Mouse (Mus musculus): Measurements from ENCODE around the gene Cald1.

The Cald1 gene

DNA sequence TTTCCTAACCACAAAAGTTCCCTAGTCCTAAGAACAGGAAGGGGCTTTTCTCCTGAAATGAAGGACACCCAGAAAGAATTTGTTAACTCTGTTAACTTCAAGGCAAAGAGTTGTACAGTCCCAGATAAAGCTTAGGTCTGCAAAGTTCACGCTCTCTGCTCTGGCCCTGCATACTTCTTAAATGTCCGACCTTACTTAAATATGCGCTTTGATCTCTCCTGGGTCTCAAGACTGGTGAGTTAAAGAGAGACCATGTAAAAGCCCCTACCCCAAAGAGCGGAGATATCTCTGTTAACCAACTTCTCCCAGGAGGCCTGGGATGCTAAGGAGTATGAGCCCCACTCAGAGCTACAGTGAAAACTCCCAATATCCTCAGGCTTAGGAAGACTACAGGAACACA is 119.4 kb downstream of the Cald1 start:
- DNase-seq (ENCODE audit: low spot score): no peak

DNA sequence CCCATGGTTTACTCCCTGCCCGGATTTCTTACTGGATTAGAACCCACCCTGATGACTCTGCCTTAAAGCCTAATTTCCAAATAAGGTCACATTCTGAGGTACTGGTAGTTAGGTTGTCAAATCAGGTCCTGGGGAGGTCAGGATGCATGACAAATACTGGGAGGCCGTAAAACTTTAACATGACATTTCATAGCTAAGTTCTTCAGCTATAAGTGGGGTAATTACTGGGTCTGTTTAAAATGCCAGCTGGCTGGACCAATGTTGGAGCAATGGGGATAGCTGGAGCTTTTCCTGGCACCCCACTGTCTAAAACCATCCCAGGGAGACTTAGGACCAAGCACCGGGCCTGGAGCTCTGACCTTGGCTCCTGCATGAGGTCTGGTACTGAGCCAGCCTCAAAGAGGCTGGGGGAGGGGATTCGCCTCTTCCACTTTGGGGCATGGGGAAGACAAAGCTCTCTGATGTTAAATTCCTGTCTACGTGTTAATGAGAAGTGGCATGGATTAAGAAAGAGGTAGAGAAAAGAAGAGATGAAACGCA is 120.9 kb downstream of the Cald1 start:
- no peak for DNase-seq (ENCODE audit: low spot score)

DNA sequence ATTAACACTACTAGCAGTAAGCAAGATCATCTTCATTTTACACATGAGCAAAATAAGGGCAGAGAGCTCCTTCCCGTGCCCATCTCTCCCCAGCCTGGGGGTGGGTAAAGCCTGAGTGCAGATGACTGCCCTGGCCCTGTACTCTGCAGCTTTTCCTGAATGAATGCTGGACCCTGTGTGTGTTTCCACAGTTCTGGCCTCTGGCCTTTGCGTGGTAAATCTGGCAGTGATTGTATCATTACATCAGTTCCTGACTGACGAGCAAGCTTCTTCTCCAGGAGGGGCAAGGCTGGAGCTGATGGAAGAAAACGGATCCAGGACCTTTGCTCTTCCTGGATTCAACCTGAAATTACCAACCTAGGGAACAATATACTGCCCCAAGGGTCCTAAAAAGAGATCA is 122.1 kb downstream of the Cald1 start:
- DNase-seq (ENCODE audit: low spot score): no peak

DNA sequence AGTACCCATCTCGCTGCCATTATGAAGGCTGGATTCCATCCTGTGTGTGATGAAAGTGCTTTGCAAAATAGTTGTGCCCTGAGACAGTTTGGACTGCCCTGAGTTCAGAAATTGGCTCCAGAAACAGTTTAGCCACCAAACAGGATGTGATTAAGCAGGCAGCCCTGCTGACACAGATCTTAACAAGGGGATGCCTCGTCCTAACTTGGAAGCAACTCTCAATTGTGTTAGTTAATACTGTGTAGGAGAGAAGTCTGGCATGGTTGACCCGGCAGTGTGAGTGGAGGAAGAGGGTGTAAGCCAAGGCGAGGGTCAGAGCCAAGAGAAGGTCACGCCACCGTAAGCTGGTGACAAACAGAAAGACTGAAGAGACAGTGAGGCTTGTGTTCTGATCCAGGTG is 123.4 kb downstream of the Cald1 start:
- no peak for DNase-seq (ENCODE audit: low spot score)

DNA sequence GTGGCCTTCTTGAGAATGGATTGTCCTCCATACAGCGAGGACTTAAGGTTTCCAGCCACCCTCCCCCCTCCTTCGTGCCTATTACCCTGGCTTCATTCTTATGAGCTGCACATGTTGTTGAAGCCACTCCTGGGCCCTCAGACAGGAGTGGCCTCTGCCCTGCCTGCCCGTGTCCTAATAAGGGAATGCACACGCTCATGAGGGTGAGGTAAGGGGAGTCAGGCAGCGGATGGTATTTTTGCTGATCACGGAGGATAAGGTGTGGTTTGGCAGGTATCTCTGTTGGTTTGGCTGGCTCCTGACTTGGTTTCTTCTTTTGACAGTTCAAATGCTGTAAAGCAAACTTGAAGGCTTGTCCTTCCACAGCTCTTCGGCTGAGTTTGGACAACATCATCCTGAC is 124.4 kb downstream of the Cald1 start:
- no peak for DNase-seq (ENCODE audit: low spot score)

DNA sequence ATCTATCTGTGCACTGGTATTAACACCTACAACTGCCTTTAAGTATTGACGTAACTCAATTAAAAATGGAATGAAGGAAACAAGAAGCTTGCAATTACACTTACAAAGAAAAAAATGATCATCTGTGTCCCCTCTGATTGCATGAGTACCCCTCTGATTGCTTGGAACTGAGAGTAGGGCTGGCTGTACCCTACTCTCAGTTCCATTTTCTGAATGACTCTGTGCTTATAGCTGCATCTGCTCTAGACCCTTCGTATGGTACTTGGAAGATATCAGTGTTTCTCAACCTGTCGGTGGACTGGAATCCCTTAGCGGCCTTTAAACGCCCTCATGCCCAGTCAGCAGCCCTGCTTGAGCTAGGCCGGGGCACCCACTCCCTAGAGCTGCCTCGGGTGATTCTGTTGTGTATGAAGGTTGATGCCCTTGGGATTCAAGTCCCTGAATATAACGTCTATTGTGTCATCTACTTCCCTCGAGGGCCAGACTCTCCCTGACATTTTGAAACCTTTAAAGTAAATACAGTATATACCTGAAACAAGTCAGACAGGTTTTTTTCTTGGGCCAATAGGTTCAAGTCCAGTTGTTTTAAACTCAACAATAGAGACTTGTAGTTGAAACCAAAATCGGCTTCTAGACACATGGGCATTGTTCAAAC is 125.1 kb downstream of the Cald1 start:
- no peak for DNase-seq (ENCODE audit: low spot score)

DNA sequence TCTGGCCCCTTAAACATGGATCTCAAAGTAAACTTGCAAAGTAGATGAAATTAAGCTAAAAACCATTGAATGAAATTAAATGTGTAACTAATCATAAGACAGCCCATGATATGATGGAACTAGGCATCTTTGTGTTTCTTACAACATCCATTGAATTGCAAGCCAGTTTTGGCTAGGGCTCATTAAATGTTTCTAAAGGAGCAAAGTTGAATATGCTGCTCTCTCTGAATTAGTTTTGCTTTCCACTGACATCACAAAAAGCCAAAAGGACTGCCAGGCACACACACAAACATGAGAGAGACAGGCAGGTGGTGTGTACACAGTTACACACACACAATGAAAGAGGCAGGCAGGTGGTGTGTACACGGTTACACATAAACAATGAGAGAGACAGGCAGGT is 127.4 kb downstream of the Cald1 start:
- no peak for DNase-seq (ENCODE audit: low spot score)

DNA sequence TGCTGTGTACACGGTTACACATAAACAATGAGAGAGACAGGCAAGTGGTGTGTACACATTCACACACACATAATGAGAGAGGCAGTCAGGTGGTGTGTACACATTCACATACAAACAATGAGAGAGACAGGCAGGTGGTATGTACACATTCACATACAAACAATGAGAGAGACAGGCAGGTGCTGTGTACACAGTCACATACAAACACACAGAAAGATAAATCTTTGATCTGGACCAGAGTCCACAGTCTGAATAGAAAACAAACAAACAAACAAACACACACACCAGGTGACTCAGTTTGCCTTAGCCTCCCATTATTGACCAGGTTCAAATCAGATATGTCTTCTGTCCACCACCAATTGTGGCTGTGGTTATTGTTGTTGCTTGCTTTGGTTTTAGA is 127.8 kb downstream of the Cald1 start:
- DNase-seq (ENCODE audit: low spot score): no peak

DNA sequence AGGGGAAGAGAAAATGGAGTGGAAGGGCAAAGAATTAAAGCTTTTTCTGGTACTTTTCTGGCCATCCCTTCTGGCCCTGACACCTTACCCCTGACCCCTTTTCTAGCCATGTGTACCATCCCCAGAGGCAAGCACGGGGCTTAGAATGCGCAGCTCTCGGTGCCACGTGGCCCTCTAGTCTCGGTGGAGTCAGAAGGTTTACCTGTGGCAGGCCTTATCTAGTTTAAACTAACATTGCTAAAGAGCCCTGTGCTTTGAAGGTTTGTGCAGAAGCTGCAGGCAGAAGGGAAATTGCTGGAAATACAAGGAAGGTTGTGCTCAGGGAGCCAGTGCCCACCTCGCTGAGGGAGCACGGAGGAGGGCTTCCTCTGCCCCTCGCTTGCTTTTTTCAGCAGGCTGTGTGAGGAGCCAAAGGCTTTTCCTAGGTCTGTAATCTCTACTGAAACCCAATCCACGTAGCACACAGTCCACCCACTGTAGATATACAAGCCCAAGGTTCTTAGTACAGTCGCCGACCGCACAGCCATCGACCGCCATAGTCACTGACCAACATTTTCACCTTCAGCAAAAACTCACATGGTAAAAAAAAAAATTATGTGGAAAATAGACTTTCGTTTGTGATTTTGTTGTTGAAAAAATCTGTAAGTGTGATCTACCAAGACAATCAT is 129.2 kb downstream of the Cald1 start:
- DNase-seq (ENCODE audit: low spot score): no peak

DNA sequence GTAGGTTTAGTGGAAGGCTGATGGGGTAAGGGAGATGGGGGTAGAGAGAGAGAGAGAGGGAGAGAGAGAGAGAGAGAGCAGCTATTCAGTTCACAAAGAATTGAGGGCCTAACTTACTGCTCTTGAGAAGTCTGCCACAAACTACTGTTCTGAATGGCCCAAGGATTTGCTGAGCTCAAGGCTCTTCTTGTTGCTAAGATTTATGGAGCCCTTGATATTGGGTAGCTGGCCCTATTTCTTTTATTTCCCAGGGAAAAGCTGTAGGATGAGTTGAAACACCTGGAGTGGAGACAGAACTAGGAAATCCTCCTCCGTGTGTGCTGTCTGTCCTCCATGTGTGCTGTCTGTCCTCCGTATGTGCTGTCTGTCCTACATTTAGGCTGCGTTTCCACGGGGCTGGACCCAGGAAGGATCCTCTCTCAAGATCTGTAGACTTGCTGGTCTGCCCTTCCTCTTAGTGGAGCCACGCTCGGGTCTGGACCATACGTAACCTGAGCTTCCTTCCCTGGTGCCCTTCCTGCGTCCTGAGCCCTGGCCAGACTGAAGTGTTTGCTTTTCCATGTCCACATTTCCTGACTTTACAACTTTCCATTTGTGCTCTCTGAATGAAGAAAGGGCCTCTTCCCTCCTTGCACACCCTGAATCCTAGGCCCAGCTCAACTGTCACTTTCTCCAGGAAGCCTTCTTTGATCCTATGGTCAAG is 131.3 kb downstream of the Cald1 start:
- no peak for DNase-seq (ENCODE audit: low spot score)

DNA sequence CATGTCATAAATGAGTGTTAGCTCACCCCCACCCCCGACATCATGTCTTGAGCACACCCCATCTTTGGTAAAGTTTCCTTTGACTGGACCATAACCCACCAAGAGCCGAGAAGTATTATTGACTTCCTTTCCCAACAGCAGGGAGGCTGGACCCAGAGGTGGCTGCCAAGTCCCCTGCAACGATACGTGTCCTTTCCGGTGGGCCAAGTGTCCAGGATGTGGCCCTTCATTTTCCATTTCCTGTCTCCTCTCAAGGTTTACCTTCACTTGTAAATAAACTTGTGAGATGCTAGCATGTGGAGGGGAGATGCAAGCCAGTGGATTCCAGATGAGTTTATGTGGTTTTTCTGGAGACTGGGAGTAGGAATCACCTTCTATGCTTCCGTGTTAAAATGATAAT is 132.7 kb downstream of the Cald1 start:
- DNase-seq (ENCODE audit: low spot score): no peak

DNA sequence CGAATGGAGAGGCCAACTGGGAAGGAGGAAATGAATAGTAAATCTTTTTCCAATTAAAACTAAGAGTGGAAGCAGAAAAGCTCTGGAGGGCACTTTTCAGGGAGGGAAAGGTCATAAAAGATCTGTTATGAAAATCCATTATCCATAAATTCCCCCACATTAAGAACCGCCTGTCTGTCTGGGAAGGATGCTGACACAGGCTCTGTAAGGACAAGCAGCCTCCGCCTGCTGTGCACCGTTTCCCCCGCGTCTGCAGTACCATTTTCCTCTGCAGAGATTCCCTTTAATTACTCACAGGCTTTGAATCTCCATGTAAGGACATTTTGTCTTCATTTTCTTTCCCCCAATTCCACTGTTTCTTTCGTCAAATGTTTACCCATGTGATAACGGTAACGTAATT is 133.2 kb downstream of the Cald1 start:
- DNase-seq (ENCODE audit: low spot score): no peak

DNA sequence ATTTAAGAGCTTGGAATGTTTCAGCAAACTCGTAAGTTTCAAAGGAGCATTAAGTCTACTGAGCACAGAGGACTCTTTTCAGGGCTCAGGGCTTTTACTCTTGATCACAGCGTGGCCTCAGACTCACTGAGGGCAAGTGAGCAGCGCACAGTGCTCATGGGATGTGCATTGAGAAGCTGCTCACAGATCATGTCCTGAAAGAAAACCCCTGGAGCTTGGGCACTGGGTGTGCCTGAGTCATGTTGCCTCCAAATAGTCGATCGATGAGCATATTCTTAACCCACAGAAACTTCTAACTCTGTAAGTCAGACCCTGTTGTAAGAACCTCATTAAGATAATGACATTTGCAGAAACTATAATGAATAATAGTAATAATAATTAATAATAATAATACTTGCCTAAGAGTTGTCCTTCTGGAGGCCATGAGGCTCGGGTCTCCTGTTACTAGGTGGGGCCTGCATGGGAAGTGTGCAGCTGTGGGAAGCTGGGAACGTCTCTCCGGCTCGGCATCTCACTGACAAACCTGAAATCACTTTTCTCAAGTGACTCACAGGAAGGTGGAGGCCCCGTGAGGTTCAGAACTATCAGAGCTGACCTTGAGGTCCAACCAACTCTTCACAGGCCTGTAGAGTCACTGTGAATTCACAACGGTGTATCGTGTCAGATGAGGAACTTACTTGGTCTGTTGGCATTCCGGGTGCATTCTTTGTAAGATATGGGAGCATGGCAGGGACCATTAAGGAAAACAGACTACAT is 136.8 kb downstream of the Cald1 start:
- DNase-seq (ENCODE audit: low spot score): no peak

DNA sequence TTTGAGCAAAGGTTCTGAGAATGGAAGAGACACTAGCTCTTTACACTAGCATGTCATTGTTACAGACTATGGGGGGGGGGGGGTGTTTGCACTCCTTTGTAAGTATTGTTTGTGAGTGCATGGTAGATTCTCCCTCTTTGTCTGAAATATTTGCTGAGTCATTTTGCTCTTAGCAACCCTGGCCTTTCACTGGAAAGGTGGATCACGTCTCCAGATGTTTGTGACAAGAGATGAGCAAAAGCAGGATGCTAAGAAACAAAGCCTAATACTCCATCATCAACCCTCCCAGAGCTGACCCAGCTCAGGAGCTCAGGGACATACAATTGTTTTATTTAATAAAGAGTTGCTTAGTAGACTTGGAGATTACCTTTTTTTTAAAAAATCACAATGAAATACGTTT is 138.6 kb downstream of the Cald1 start:
- DNase-seq (ENCODE audit: low spot score): no peak

DNA sequence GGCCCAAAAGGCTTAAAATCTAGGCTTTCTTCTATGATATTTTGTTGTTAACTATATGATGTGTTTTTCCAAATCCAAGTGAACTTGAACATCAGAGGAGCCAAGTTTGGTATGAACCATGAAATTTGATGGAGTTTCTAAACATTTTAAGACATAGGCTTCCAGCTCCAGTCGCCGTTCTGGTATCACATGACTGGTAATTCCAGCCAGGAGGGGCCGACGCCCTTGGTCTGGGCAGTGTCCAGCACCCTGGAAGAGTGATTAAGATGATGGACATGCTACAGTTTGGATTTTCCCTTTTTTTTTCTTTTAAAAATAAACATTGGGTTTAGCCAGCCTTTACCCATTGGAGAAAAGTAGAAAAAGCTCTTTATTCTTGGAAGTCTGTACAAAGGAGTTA is 145.6 kb downstream of the Cald1 start:
- no peak for DNase-seq (ENCODE audit: low spot score)

DNA sequence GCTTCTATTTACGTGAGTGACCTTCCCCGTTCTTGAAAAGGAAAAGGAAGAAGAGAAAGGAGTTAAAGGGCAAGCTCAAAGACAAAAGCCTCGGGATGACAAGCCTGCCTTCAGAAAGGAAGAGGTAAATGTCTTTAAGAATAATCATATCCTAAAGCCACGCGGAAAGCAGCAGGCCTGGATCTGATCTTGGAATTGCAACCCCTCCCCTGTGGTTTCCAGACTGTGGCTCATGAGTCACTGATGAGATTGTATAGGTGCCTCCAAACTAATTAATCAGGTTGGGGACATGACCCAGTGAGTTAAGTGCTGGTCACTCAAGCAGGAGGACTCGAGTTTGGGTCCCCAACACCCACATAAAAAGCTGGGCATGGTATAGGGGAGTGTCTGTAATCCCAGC is 149.5 kb downstream of the Cald1 start:
- no peak for DNase-seq (ENCODE audit: low spot score)

DNA sequence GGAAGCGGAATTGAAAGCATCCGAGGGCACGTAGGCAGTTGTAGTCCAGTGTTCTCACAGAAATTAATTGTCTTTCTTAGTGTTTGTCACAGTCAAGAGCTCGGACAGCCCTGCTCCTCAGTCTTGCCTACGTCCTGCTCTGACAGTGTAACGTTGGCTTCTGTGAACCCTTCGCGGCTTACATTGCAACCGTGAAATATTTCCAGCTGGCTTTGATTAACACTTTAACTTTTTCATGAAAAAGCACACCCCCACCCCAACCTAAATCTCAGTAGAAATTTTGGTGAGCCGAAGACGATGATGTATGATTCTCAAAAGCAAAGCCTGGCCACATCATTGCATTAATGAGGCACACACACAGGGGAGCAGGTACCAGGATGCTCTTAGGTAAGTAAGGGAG is 150.3 kb downstream of the Cald1 start:
- no peak for DNase-seq (ENCODE audit: low spot score)

DNA sequence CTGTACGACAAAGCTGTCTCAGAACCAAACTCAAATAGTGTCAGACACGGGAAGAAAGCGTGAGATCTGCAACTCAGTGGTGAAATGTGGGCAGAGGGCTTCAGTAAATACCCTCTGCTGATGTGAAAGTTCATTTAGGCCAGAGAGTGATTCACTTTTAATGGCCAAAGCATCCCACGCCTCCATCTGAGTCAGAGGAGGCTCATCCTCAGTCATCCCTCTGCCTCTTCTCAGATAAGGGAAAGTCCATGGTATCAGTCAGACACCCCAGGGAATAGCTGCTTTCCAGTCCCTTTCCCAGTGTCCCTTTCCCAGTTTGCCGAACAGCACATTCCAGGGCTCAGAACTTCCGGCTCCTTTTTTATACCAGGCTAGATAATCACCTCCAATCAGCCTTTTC is 151.2 kb downstream of the Cald1 start:
- no peak for DNase-seq (ENCODE audit: low spot score)

DNA sequence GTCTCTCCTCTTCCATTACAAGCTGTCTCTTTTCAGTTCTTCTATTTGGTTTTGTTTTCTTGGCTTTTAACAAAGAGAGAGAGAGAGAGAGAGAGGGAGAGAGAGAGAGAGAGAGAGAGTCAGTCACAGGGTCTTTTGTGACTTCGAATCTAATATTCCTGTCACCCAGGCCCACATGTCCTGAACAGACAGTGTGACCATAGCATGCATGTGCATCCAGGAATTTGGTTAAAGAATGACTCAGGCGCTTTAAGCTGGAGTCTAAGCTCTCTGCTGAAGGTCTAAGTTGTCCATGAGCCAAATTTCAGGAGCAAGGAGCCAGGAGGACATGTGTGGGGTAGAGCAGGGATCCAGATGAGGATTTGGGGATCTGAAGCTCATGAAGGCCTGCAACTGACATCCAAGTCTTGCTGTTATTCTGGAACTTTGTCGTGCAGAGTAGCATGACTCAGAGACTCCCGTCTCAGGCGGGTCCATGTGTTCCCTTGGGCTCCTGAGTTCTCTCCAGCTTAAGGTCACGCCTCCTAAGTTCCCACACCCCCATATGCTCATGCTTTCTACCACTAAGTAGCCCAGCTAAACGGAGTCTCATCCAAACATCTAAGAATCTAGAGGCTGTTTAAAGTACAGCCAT is 152.3 kb downstream of the Cald1 start:
- no peak for DNase-seq (ENCODE audit: low spot score)

DNA sequence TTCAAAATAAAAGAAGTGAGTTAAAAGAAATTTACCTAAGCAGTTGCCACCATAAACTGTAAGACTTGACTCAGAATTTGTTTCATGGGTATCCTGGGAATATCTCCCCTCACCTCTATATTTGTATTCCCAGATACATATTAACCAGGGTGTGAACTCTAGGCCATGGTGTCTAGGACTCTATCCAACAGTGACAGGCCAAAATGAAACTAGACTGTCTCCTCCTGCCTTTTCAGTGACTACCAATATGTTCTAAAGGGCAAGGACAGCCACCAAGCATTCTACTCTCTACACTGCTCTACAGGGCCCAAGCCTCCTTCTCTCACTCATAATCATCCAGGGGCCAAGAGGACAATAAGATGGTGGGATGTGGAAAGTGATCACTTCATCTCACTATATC is 153.3 kb downstream of the Cald1 start:
- no peak for DNase-seq (ENCODE audit: low spot score)

DNA sequence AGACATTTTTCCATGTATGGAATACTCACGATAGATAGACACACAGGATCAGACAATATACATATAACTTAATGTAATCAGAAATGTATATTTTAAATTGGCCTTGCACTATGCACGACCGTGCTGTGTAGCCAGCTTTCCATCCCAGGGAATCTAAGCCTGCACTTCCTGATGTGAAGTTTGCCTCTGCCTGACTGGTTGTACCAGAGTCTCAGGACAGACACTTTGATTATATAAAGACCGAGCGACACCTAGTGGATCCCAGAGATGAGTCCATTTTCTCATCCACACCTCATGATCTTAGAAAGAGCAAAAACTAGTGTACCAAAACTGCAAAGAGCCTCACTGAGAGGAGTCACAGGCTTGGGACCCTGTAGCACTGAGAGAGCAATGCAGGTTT is 156.1 kb downstream of the Cald1 start:
- peak; percentile 25 for DNase-seq (ENCODE audit: low spot score)

DNA sequence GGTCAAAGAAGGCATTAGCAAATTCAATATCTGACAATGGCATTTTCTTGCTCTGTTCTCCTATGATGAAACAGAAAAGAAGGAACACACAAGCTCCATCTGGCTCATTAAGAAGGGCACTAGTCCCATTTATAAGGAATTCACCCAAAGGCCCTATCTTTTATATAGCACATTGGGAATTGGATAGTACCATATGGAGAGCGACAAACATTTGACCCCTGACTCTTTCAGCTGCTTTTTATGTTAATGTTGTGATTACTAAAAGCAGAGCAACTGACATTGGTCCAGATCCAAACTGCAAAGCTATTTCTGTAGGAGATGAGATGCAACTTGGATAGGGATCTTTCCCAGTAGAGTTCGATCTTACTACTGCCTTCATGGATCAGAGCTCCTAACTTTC is 160.0 kb downstream of the Cald1 start:
- DNase-seq (ENCODE audit: low spot score): no peak

Measured in ovary, postnatal 36 days (tissue).